Comparison of ENCODE assay signal across 8 mouse cellular contexts in the genomic region with DNA sequence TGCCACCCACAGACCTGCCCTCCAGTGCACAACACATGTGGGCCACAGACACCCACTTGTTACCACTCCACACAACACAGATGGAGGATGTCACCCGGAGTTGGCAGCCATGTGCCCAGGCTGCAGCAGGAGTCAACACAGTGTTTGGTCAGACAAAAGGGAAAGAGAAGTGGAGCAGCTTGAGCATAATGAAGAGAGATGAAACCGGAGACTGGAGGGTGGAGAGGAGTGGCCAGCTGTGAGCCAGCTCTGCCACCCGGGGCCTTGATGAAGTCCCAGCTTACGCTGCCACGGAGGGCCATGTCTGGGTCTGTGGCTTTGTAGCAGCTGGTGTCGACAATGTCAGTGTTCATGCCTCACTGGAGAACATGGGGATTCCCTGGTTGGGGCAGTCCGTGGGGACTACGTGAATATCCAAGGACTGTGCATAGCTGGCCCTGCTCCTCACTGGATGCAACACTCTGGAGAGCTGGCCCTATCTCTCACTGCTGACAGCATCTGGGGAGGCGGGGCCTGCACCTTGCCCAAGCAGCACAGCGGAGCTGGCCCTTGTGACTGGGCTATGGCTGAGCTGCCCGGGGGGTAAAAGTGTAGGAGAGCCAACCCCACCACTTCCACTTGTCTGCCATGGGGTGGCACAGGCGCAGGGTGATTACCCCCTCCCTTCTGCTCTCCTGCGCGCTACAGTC.
A peak's percentile ranks its signal among the peaks of the same experiment; 100 is the strongest.
DNase-seq lines count a peak whose midpoint lies in the region; ATAC-seq and TF ChIP-seq lines count a peak whose summit lies in the region.

No protein-coding gene starts in this region.

- H3K27me3 ChIP-seq in limb, embryonic 11.5 days (ENCODE audit: control insufficient read depth, insufficient read depth, low read length), result no peaks in the 10 kb centered on the region
- H3K27me3 ChIP-seq in limb, embryonic 10.5 days (ENCODE audit: low read depth, poor library complexity, severe bottlenecking), result no peaks in the 10 kb centered on the region
- H3K27me3 ChIP-seq in forebrain, embryonic 16.5 days (replicated peaks; ENCODE audit: control insufficient read depth, insufficient read depth, low read length), result no peaks in the 10 kb centered on the region
- no peaks in the 10 kb centered on the region for H3K27me3 ChIP-seq in myocyte (ENCODE audit: control insufficient read depth, insufficient read depth, insufficient read length)

- H3K4me1 ChIP-seq in limb, embryonic 11.5 days (ENCODE audit: control insufficient read depth, insufficient read depth, low read length), result 0 out of 2 replicates have a peak, but pooled peaks cover 5% of the 10 kb centered on the region
- peaks cover 11% of the 10 kb centered on the region for H3K4me1 ChIP-seq in limb, embryonic 10.5 days
- peaks cover 10% of the 10 kb centered on the region for H3K4me1 ChIP-seq in forebrain, embryonic 16.5 days (replicated peaks; ENCODE audit: control insufficient read depth, insufficient read depth, low read length)

- peak; percentile 23 for TF ChIP-seq POLR2A in myocyte (IDR thresholded peaks at IDR 0.05; ENCODE audit: insufficient read length, low read depth)

- no peak overlapping the region for H3K9ac ChIP-seq in limb, embryonic 11.5 days (ENCODE audit: low read length)
- no peak overlapping the region for H3K9ac ChIP-seq in forebrain, embryonic 16.5 days (replicated peaks; ENCODE audit: low read depth, low read length)

- no peak overlapping the region for H3K27ac ChIP-seq in limb, embryonic 11.5 days (replicated peaks; ENCODE audit: low read depth, low read length)
- no peak overlapping the region for H3K27ac ChIP-seq in limb, embryonic 10.5 days
- no peak overlapping the region for H3K27ac ChIP-seq in forebrain, embryonic 16.5 days (ENCODE audit: low read length)

- 71% methylated on average over 14 of the region's 14 CpGs for WGBS in limb, embryonic 11.5 days
- 69% methylated on average over 14 of the region's 14 CpGs for WGBS in limb, embryonic 10.5 days
- 55% methylated on average over 14 of the region's 14 CpGs for WGBS in forebrain, embryonic 16.5 days

- no peak overlapping the region for H3K4me2 ChIP-seq in limb, embryonic 11.5 days (ENCODE audit: low read depth, severe bottlenecking)
- H3K4me2 ChIP-seq in forebrain, embryonic 16.5 days (ENCODE audit: low read length), result no peak overlapping the region
- peak overlapping the region; percentile 52 for H3K4me2 ChIP-seq in myocyte (ENCODE audit: low read depth)

- H3K79me2 ChIP-seq in myocyte (ENCODE audit: control insufficient read depth, insufficient read depth), result no peaks in the 10 kb centered on the region

- H3K36me3 ChIP-seq in limb, embryonic 11.5 days (ENCODE audit: control insufficient read depth, insufficient read depth, low read length), result no peaks in the 10 kb centered on the region
- H3K36me3 ChIP-seq in limb, embryonic 10.5 days, result no peaks in the 10 kb centered on the region
- no peaks in the 10 kb centered on the region for H3K36me3 ChIP-seq in forebrain, embryonic 16.5 days (ENCODE audit: control insufficient read depth, insufficient read depth)
- no peaks in the 10 kb centered on the region for H3K36me3 ChIP-seq in myocyte (ENCODE audit: control insufficient read depth, insufficient read depth)

- no peak for DNase-seq in limb, embryonic 11.5 days (ENCODE audit: low spot score)
- no peak for DNase-seq in limb, embryonic 10.5 days (ENCODE audit: low spot score)
- DNase-seq in kidney, postnatal 10 days, result peak; percentile 47
- DNase-seq in thymus, adult 18-20 months, result no peak
- no peak for DNase-seq in cerebellum, adult 9-11 months
- no peak for DNase-seq in left cerebral cortex, adult 8-10 months (ENCODE audit: low spot score in 2 of 2)

- 0 out of 2 replicates have a peak, but pooled peaks have one; percentile 39 for ATAC-seq in limb, embryonic 11.5 days (ENCODE audit: insufficient number of reproducible peaks, low FRiP score, low TSS enrichment, low read depth)
- peak; percentile 64 for ATAC-seq in forebrain, embryonic 16.5 days

- H3ac ChIP-seq in myocyte (ENCODE audit: control insufficient read depth, insufficient read length), result no peak overlapping the region

- no peak overlapping the region for H3K4me3 ChIP-seq in limb, embryonic 11.5 days (ENCODE audit: low read depth, low read length)
- H3K4me3 ChIP-seq in limb, embryonic 10.5 days, result no peak overlapping the region
- H3K4me3 ChIP-seq in forebrain, embryonic 16.5 days (replicated peaks; ENCODE audit: low read length), result no peak overlapping the region
- H3K4me3 ChIP-seq in myocyte, result no peak overlapping the region

- H3K9me3 ChIP-seq in limb, embryonic 11.5 days (ENCODE audit: control insufficient read depth, low read length), result no peaks in the 10 kb centered on the region
- no peaks in the 10 kb centered on the region for H3K9me3 ChIP-seq in limb, embryonic 10.5 days (replicated peaks)
- H3K9me3 ChIP-seq in forebrain, embryonic 16.5 days (ENCODE audit: control insufficient read depth, low read length), result no peaks in the 10 kb centered on the region

TF ChIP-seq in myocyte, 11 proteins besides CTCF, POLR2A, EP300 and RAD21:
- TF ChIP-seq TCF12 (IDR thresholded peaks at IDR 0.05; ENCODE audit: insufficient read depth, poor library complexity, severe bottlenecking) (peak; percentile 18), REST (IDR thresholded peaks at IDR 0.05; ENCODE audit: insufficient read depth, insufficient read length) (no peak), MYOD1 (IDR thresholded peaks at IDR 0.05; ENCODE audit: control insufficient read depth in 1 of 3, insufficient read length in 2 of 3, low read depth in 2 of 3) (peak in 2 of 3 experiments; percentile 76 to 77), MYOG (IDR thresholded peaks at IDR 0.05; ENCODE audit: control insufficient read depth in 1 of 3, insufficient read depth in 1 of 3, insufficient read length in 2 of 3, low read depth in 2 of 3) (peak; percentile 25 to 84 (median 74)), TCF3 (IDR thresholded peaks at IDR 0.05; ENCODE audit: insufficient read length, low read depth) (peak; percentile 52), USF1 (IDR thresholded peaks at IDR 0.05; ENCODE audit: low read depth) (no peak)
